Mouse (Mus musculus): Measurements from ENCODE around the gene Ddx5.

GRCm38 (mm10) chr11:106777395-106777794 lies 11.6 kb downstream of the Ddx5 start:
- TF ChIP-seq CTCF (IDR thresholded peaks at IDR 0.05; ENCODE audit: low read depth), result no peak
- no peak for TF ChIP-seq EP300 (IDR thresholded peaks at IDR 0.05; ENCODE audit: low read depth)

Measured in heart, postnatal 0 days (tissue).